Mouse (Mus musculus) frontal cortex, adult (tissue): ENCODE data around the gene Gm10160.
"Not testable (repeated sequence)": the region's sequence is repeated elsewhere in the genome, so short reads cannot be mapped to it uniquely, and the experiment has no call there.

ENCODE experiments used
- ATAC-seq: cut with Nextera tagmentation; 2 replicates; pipeline ENCODE4 v1.9.2; 2017; ENCODE audit warnings: mild to moderate bottlenecking, moderate library complexity, mixed read lengths; ENCODE audit not compliant: low TSS enrichment

The Gm10160 gene

DNA sequence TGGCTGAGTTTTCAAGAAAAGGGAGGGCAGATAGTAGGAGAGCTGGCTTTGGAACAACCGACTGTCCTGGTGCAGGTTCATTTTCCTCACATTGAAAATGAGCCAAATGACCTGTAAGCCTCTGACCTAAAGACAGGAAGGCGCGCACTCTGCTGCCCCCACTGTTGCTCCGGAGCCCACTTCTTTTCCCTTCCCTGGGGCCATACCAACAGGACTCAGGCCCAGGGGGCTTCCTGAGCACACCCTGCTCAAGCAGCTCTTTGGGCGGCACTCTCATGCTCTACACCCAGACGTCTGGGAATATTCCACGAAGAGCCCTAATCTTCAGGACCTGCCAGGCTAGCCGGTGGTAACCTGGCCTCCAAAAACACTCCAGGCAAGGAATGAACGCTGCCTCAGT, 2.6 kb upstream of the Gm10160 start:
- ATAC-seq = no peak

DNA sequence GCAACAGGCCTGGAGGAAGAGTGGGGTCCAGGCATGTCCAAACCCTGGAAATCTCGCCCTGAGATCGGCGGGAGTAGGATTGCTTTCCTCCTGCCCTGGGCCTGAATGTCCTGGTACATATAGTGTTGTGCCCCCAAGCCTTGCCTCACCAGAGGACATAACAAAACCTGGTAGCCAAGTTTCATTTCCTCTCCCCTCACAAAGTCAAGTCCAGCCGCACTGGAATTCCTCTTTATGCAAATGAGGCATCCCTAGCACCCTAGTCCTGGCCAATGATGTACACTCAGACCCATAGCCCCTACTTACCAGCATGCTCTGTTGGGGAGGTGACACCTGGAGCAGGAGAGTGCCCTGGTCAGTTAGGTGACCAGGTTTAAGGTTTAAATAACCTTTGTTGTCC, 627 bp upstream of the Gm10160 start:
- no peak for ATAC-seq

DNA sequence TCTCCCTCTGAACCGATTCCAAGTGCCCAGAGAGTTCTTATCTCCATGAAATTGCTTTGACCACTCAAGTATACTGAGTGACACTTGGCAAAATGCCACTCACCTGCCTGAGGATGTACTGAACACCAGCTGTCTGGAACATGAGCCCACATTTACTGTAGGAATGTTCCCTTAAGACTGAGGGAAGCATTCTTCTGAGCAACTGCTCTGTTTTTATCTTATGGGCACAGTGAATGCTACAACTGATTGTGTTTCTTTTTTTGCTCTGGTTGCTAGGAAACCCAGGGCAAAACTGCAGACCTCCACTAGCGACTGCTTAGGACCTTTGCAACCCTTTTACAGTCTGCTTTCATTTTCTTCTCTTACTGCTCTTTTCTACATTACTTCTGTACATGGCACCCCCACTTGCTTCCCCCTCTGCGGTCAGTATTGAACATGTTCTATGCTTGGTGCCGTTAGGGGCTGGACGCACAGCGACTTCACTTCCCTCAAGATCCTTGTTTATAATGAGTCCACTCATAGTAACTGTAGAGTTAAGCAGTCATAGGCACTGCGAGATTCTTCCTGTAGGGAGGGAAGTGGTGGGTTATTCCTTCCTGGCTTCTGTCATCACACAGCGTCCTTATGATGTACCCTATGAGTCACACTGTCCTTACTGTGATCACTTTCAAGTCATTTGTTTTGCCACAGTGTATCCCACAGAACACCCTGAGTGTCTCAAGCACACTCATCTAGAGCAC, 856 bp downstream of the Gm10160 start:
- peak; percentile 28; the same call in 1 of the 2 replicates for ATAC-seq

DNA sequence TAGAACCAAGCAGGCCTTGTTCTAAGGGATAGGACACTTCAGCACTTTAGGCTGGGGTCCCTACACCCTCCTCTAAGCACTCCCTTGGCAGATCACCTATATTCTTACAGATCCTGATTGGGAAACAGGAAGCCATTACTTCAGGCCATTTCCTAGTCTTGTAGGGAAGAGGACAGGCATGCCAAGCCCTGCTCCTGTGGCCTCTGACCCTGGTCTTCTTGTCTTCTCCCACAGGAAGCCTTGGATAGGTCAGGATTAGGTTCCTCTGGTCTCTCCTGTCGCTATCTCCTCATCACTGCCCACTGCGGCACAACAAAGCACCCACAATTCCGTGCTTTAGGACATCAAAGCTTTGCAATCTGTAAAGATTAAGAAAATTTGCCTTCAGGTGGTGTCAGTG, 3.9 kb downstream of the Gm10160 start:
- ATAC-seq = no peak

DNA sequence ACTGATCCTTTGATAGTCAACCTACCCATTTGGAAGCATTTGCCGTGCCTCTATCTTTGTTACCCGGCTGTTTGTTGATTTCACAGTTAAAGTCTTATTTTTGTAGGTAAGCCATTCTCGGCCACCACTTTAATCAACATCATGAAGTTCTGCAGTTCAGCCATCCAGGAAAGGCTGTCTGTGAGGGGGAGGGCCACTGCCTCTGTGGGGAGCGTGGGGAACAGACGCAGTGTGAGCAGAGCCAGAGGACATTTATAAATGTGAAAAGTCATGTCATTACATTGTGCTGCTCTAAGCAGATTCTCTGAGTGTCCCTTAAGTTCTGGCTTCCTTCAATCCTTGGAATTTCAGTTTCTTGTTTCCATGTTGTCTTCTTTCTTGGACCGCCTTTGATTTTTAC, 5.4 kb downstream of the Gm10160 start:
- no peak for ATAC-seq

DNA sequence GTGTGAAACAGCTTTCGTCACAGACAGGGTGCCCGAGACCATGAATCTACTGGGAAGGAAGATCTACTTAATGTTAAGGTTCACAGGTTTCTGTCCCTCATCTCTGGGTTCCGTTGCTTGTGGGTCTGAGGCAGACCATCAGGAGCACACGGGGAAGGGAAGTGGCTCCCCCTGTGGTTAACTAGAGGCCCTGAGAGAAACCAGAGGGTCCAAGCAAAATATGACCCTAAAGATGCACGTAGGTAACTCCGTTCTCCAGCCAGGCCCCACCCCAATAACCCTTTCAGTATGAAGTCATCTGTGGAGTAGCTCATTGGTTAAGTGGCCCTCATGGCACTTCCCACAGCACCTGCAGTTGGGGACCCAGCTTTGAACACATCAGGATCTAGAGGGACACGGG, 6.0 kb downstream of the Gm10160 start:
- no peak for ATAC-seq

DNA sequence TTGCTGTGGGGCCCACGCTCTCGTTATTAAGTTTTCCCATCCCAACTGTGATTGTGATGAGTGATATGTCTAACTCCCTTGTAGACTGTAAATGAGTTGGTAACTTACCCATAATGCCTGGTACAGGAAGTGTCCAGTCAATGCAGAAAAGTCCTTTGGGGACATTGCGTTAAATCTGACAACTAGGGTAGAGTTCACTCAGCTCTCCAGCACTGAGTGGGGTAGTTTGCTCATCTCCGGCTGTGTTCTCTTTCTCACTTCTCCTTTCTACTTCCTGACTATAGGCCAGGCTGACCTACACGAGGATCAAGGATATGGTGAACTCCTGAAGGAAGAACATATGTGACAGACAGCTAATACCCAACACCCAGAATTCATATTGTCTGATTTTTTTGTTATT, 6.4 kb downstream of the Gm10160 start:
- ATAC-seq = no peak

DNA sequence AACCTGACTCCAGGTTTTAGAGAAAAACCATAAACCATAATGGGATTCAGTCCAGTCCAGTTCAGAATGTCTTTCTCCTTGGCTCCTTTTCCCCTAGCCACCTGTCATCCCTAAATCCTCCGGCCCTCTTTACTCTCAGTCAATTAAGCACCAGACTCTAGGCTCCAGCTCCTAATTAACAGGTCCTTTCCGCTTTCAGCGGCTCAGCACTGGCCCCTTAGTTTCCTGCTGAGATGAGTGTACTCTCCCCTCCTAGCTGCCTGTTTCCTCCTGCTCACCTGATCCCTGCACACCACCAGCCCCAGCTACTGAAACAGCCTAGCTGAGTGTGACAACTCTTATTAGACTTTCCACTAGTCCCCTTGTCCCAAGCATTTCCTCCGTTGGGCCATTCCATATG, 7.8 kb downstream of the Gm10160 start:
- ATAC-seq = no peak

DNA sequence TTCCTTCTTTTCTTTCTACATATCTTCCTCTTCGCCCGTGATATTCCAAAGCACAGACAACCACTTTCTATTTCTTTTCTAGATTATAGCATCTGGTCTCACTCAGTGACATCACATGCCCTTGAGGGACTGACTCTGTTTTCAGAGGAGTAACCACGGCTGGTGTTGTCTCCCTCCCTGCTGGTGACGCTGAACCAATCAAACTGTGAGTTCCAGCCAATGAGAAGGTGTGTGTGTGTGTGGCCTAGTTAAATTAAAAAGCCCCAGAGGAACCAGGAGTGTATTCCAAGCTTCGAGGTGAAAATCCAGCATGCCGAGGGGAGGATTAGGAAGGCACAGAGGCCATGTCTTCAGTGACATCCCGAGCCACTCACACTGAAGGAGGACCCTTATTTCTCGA, 8.6 kb downstream of the Gm10160 start:
- ATAC-seq = peak; percentile 50

DNA sequence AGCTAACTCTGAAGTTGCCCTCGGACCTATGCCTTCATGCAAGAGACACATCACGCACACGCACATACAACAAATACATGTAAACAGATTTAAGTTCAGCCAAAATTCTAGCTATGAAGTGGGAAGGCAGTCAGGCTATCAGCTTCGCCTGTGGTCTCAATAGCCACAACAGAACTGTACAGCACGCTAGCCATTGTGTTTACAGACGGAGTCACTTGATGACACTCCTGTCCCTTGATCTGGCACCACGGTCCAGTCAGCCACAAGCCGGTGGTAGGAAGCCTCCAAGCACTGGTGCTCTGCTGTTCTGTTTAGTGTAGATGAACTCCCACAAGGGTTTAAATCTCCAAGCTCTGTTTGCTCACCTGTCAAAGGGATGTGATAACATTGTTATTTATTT, 9.6 kb downstream of the Gm10160 start:
- ATAC-seq = no peak

DNA sequence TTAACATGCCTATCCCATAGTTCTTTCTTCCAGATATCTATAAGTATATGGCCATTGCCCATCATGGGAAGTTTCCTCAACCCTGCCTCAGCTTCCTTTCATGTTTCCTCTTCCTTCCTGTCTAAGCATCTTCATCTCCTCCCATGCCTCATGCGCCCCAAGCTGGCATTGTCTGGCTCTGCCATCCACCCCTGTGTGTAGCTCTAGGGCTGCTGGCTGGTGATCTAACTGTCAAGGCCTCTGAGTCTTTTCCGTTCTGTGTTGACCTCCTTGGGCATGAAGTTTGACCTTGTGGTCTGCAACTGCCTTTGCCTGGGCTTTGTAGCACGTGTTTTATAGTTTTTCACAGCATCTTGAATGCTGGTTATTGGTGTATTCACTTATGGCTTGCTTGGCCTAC, 10.3 kb downstream of the Gm10160 start:
- no peak for ATAC-seq

DNA sequence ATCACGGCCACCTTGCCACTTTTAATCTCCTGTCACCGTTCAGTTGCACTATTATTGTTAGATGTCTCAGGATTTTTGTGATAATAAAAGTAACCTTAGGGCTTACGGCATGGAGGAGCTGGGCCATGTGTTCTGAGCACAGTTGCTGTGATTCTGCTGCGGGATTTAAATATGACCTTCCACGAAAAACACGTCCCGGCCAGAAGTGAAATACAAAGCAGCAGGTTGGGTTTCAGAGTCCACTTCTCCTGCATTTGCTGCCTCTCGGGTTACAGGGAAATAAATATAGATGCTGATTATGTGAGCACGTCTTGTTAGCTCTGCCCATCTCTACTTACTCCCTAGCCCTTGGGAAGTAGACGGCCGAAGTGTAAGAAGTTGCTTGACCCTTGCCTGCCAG, 10.8 kb downstream of the Gm10160 start:
- no peak for ATAC-seq

DNA sequence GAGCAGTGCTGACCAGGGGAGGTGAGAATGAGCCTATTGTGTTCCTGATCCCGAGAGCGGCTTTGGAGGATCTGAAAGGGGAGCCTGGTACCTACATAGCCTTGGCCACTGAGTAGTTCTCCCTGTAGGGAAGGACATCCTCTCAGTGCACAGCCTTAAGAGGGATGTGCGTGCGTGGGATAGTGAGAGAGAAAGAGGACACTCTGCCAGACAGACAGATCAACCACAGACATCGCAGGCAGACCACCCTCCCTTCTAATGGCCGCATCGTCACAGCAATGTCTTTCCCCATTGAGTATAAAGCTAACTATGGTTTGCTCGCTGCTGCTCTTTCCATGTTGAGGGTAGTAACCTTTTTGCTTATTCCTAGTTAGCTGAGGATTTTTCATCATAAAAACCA, 11.7 kb downstream of the Gm10160 start:
- no peak for ATAC-seq

DNA sequence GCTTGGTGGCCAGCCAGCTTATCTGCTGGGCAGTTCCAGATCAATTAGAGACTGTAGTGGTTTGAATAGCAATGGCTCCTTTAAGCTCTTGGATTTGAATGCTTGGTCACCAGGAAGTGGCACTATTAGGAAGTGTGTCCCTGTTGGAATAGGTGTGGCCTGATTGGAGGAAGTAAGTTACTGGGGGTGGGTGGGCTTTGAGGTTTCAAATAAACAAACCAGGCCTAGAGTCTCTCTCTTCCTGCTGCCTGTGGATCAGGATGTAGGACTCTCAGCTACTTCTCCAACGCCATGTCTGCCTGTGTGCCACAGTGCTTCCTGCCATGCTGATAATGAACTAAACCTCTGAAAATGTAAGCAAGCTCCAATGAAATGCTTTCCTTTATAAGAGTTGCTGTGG, 12.6 kb downstream of the Gm10160 start:
- no peak for ATAC-seq

DNA sequence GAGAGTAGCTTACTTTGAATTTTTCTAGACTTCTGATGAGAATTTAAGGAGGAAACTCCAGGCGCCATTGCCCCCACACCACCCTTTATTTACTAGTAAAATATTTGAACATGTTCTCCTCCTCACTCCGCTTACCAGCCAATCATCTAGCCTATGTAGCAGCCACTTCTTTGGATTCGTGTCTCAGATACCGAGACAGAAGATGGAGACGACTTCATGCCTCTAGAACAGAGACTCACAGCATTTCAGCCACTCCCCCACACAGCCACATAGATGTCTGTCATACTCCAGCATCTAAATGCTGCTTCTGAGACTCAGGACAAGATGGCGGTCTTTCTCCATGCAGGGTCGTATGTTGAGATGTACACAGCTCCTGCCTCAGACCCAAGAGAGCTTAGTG, 13.5 kb downstream of the Gm10160 start:
- ATAC-seq = no peak

DNA sequence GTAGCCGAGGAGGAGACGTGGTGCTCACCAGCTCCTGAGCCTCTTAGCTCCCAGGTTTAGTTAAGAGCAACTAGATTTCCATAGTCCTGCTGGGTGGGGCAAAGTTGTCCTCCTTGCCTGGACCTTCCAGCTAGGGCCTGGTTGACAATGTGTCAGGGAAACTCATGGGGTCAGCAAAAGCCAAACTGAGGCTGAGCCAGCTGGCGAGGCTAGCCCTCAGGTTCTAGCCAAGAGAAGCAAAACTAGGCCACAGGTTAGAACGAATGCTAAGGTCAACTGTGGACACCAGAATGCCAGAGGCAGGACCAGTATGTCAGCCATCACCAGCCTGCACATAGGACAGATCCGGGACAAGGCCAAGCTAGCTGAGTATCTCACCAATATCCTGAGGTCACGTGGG, 14.2 kb downstream of the Gm10160 start:
- no peak for ATAC-seq

DNA sequence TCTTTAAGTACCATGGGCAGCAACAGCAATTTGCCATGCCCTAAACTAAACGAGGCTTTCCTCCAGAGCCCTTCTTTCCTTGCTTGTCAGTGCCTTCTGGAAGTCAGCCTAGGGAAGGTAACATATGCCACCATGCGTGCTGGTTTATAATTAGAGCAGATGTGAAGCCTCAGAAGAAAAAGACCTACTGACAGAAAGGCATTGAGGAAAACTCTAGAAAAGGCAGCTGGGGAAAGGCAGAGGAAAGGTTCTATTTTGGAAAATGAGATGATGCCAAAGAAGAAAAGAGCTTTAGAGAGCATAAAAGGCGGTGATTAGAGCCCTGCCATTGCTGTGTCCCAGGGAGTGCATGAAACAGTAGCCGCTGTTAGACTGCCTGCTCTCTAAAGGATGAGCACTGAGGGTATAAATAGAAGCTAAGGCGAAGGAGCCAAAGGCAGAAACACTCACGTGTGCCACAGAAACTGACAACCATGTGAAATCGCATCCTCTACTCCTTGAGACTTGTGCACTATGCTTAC, 14.9 kb downstream of the Gm10160 start:
- peak; percentile 93 for ATAC-seq

DNA sequence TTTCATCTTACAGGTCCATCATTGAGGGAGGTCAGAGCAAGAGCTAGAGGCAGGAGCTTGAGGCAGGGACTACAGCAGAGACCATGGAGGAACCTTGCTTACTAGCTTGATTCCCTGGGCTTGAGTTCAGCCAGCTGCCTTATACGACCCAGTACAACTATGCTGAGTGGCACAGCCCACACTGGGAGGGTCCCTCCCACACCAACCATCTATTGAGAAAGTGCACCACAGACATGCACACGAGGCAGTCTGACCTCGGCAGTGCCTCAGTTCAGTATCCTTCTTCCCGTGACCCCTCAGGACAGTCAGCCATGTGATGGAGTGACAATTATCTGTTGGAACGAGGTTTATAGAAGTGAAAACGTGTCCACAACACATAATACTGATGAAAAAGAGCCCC, 15.8 kb downstream of the Gm10160 start:
- ATAC-seq = no peak

DNA sequence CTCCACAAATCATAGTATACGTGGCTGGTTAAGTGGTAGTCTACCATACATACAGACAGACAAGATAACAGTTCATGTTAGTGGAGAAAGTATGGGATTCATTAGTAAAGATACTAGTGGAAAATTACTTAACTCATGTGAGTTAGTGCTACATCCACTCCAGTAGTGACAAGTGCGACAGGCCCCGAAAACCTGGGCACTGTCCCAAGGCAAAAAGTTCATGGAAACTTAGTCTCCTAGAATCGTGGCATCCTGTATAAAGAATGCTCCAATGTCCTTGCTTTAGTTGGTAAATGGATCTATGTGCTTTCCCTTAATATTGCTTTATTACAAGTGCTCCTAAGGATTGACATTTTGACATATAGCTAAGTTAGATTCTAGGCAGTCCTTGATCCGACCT, 17.8 kb downstream of the Gm10160 start:
- ATAC-seq = not testable (repeated sequence)

DNA sequence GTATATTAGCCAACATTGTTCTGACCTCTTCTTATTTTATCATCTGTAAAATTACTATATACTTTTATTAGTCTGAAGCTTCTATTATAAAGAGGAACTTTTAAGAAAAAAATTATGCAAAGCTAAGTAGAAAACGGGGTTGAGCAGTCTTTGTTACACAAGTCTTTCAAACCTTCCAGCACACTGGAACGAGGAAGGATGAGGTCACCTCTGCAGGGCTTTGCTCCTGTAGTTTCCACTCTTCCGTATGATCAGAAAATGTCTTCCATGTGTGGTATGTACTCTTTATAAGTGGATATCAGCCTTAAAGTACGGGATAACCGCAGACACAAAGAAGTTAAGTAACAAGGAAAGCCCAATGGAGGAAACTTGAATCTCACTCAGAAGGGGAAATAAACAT, 20.2 kb downstream of the Gm10160 start:
- ATAC-seq = no peak

DNA sequence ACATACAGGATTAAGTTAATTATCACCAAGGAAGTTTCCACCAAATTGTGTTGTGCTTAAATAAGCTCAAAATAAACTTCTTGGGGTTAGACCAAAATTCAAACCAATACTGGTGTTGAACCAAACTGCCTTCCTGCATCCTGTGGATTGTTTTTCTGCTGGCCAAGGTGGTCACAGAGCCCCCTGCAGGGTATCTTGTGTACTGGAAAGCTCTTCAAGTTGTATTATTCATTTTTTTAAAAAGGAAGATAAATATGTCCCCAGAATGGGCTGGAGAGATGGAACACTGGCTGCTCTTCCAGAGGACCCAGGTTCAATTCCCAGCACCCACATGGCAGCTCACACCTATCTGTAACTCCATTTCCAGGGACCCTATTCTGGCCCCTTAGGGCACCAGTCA, 20.7 kb downstream of the Gm10160 start:
- no peak for ATAC-seq

DNA sequence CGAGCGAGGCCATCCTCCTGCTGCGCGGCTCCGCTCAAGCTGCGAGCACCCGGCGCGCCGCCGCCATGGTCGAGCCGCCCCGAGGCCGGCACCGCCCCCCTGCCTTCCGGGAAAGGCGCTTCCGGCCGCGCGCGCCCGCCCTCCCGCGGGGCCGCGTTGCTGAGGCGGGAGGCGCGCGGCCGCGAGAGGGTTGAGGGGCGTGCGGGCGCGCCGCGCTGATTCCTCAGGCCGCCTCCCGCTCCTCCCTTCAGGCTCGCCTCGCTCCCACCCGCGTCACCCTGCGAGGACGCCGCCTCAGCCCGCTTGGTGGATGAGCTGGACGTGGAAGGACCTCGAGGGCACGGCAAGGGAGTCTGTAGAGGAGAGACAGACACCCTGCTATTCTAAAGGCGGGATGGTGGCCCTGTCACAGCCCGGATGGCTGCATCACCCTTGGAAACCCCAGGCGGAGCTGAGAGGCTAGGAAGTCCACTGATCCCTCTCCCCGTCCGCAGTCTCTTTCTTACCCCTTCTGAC, 26.2 kb downstream of the Gm10160 start, which contains the start of gene Btbd1:
Btbd1 (minus strand) TSS at position 53 of the 516 bp plus-strand sequence.
- ATAC-seq = peak; percentile 84

DNA sequence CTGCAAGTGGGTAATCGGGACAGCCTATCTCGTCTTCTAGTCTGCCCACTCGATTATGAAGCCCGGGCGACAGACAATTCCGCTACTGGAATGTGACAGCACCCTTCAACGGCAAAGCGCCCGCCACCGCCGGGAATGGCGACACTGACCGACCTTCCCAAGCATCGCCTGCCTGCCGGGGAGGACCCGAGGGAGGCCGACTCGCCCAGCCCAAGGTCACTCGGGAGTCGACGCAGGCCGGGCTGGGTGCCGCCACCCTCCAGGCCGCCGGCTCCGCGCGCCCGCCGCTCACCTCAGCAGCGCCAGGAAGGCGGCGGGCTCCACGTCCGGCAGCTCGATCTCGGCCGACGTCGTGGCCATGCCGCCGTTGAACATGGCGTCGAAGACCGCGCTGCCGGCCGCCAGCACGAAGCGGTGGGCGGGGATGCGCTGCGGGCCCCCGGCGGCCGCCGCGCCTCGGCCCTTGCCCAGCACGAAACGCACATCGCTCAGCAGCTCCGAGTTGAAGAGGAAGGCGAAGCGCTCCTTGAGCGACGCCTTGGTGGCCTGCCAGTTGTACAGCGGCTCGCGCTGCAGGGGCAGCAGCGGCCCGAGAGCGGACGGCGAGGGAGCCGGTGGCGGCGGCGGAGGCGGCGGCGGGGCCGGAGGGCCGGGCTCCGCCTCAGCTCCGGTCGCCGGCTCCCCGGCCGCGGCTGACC, 26.8 kb downstream of the Gm10160 start:
- peak; percentile 58 for ATAC-seq
